Mouse (Mus musculus) small intestine, adult 2 months (tissue): ENCODE results near the gene Hyal3.

Experiments
- CTCF ChIP-seq: fragments of 200-500 bp; IDR thresholded peaks from 2 replicates; pipeline ENCODE4 v1.5.1; 2012; ENCODE audit warnings: low read depth, mild to moderate bottlenecking, control low read depth, inconsistent platforms, low read length, moderate library complexity, mixed read lengths; ENCODE audit not compliant: insufficient replicate concordance, insufficient read length; ENCODE audit errors: extremely low read depth
- POLR2A ChIP-seq: fragments of 200-500 bp; IDR thresholded peaks from 2 replicates; pipeline ENCODE4 v1.6.1; 2012; ENCODE audit warnings: low read depth, mild to moderate bottlenecking, control low read depth, inconsistent platforms, low read length, moderate library complexity

- no peak for TF ChIP-seq CTCF
- no peak for TF ChIP-seq POLR2A
Measured at GRCm38 (mm10) chr9:107544196-107544700, 36.4 kb upstream of the Hyal3 start.
